Mouse (Mus musculus): ENCODE measurements around the gene Gm6169. TPM values are rescaled to one million over a fixed set of nuclear protein-coding genes. Genes with fewer than 3 reads are reported as not detected.
"Not testable (repeated sequence)": the region's sequence is repeated elsewhere in the genome, so short reads cannot be mapped to it uniquely, and the experiment has no call there.

Gene Gm6169
- total RNA-seq, 2 experiments from 2014 or later, result 7.2 to 37.0 TPM

DNA sequence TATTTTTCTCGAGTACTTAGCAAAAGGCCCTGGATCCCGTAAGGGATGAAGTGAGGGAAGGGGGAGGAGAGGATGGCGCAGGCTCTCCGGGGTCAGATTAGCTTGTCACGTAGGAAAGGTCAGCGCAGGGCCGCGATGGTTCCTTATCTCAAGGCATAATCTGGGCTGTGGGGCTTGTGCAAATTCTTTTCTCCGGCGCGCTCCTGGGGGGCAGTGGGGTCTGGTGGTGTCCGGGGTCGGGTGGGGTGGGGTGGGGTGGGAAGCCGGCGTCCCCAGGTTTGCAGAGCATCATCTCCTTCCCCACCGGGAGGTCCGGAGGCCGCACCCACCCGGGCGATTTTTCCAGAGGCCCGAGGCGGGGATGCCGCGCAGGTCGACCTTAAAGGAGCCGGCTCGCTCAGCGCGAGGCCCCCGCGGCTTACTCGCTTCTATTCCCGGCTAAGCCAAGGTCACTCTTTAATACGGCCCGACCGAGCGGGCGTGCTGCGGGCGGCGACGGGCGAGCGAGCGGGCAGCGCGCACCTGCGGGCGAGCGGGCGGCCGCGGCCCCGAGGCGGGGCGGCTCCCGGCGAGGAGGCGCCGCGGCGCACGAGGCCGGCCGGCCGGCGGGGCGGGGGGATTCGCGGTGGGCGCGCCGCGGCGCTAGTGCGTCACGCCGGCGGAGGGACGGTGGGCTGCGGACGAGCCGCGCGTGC is 28.0 kb downstream of the Gm6169 start:
- no peak for ATAC-seq (ENCODE audit: poor library complexity, severe bottlenecking)

DNA sequence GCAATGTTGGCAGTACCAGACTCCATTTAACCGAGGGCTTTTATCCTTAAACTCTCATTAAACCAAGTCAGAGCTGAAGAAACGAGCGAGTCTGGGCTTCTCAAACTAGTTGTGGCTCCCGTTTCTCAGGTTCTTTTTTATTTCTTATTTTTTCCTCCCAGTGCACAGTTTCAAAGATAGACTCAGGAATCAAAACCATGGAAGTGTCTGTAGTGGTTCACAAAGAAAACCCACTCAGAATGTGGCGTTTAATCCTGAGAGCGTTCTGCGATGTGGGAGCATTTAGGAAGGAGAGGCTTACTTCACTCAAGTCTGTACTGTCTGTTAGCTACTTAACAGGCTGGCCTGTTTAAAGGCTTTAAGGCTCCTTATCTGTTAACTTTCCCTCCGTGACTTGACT is 30.9 kb downstream of the Gm6169 start:
- ATAC-seq (ENCODE audit: poor library complexity, severe bottlenecking), result no peak

DNA sequence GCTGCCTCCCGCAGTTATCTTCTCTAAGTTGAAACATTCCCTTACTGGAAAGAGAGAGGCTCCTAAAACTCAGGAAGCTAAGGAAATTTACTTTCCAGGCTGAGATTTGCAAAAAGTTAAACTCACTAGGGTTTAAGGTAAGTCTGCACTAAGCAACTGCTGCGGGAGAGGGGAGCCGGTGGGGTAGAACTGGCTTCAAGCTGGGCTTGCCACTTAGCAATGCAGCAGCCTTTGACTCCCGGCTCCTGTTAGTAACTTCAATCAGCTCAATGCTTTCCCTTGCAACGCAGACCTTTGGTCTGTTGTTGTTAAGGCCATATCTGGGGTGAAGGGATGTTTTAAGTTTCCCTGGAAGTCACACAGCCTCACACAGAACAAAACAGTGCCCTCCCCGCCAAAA is 31.3 kb downstream of the Gm6169 start:
- no peak for ATAC-seq (ENCODE audit: poor library complexity, severe bottlenecking)

DNA sequence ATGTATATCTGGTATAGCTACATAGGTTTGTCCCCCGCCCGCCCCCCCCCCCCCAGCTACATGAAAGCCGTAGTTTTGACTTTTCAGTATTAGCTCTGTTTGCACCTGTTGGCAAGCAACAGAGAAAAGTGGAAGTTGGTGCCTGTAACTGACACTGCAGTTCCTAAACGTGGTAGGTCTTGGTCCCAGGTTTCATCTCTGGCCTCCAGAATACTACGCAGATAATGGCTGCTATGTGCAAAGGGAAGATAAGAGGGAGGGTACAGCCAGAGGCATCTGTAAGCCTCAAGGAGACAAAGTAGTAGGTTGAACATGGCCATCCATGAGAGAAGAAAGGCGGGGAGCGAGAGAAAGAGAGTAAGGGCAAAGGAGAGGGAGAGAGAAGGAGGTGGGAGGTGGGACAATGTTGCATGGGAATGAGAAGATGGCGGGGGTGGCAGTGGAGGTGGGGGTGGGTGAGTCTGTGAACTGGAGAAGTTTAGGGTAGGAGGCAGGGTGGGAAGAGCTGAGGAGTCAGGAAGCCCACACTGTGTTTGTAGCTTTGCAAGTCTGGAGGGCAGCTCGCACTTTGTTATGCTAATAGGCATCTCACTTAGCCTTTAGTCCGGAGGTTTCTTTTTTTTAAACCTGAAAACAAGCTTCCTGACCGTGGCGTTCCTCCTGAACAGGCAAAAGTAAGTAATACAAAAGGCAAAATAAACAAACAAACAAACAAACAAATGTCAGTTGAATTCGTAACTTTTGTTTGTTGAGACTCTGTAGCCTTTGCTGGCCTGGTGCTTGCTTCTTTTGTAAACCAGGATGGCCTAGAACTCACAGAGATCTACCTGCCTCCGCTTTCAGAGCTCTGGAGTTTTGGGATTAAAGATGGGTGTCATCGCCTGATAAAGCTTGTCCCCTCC is 32.1 kb downstream of the Gm6169 start, which contains the start of gene Fam169a:
Gene Fam169a, plus strand, starts transcription at position 638 of the 902 bp plus-strand sequence.
- ATAC-seq (ENCODE audit: poor library complexity, severe bottlenecking), result no peak

DNA sequence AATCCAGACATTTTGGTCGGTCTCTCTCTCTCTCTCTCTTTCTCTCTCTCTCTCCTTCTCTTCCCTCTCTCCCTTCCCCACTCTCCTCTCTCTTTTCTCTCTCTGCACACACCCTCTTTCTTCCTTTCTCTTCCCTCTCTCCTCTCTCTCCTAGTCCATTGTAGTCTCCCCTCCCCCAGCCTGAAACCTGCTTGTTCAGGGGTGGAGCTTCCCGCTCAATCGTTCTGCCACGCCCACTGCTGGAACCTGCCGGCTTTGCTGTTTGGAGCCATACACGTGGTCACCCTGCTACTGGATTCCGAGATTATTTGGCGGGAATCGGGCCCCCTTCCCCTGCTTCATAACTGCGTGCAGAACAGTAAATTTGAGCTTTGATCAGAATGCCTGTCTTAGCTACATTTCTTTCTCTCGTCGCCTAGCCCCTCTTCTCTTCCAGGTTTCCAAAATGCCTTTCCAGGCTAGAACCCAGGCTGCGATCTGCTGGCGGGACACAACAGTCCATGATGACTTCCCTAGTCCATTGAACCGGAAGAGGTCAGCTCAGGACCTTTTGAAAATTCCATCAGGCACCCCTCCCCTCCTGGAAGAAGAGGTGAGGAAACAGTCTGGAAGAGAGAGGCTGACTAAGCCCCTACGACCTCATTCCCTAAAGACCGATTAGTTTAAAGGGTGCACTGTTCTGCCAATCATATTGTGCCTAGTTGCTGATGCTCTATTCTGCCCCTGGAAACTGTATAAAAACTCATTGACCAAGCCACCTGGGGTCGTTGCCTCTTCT is 34.0 kb downstream of the Gm6169 start:
- not testable (repeated sequence) for ATAC-seq (ENCODE audit: poor library complexity, severe bottlenecking)

- no peak for ATAC-seq (ENCODE audit: poor library complexity, severe bottlenecking)
Measured at GRCm38 (mm10) chr13:97064413-97064812, 34.6 kb downstream of the Gm6169 start.

DNA sequence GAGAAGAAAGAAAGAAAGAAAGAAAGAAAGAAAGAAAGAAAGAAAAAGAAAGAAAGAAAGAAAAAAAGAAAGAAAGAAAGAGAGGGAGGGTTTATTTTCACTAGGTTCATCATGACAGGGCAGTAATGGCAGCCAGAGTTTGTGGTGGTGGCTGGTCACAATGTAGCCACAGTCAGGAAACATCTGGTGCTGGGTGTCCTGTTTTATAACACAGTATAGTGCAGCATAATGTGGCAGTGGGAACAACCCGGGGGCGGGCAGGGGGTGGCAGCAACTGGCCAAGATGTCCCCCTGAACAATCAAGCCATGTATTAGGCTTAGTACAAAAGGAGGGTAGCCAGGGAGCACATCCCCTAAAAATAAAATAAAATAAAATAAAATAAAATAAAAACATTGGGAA is 35.6 kb downstream of the Gm6169 start:
- no peak for ATAC-seq (ENCODE audit: poor library complexity, severe bottlenecking)

- ATAC-seq (ENCODE audit: poor library complexity, severe bottlenecking), result no peak
Measured at GRCm38 (mm10) chr13:97062151-97062550, 36.9 kb downstream of the Gm6169 start.

GRCm38 (mm10) chr13:97060331-97060730 is 38.7 kb downstream of the Gm6169 start:
- no peak for ATAC-seq (ENCODE audit: poor library complexity, severe bottlenecking)

- ATAC-seq (ENCODE audit: poor library complexity, severe bottlenecking), result no peak
Measured at GRCm38 (mm10) chr13:97059746-97060145, 39.3 kb downstream of the Gm6169 start.

DNA sequence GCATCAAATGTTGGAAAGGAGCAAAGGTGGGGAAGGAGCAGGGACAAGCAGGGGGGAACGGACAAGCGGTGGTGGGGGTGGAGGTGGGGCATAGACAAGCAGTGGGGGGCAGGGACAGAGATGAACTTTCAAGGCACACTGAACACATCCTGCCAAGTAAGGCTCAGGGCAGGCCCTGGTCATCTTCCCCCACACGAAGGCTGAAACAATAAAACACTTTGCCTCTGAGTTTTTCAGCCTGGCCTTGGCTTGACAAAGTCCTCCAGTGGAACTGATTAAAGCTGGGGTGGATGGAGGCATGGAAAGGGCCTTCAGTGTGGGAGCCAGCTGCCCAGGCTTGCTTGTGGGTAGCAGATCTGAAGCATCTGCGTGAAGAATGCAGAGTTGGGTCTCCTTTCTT is 41.2 kb downstream of the Gm6169 start:
- no peak for ATAC-seq (ENCODE audit: poor library complexity, severe bottlenecking)

GRCm38 (mm10) chr13:97053844-97054243 is 45.2 kb downstream of the Gm6169 start:
- no peak for ATAC-seq (ENCODE audit: poor library complexity, severe bottlenecking)

DNA sequence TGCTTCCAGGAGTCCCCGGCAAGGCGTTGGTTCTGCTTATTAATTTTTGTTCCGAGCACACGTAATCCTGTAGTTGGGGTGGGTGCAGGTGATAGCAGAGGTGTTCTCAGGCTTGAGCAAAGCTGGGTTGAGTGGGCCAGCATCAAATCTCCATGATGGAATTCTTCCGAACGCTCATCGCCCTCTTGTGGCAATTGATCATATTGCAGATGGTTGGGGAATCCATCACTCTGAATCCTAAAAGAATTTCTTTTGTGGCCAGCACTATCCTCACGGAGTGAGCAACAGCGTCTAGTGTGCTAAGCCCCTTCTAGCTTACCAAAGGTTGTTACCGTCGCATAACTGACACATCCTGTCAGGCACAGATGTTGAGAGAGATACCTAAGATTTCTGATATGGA is 46.4 kb downstream of the Gm6169 start:
- ATAC-seq (ENCODE audit: poor library complexity, severe bottlenecking), result peak; percentile 57; the same call in 1 of the 2 replicates

- ATAC-seq (ENCODE audit: poor library complexity, severe bottlenecking), result no peak
Measured at GRCm38 (mm10) chr13:97051158-97051557, 47.9 kb downstream of the Gm6169 start.

Other genes starting within 250 kb of the Gm6169 start
- gene Gcnt4, start 174.5 kb downstream of the Gm6169 start, total RNA-seq (2015), result 0.09 and 0.11 TPM in 2 replicates
- 0.11 TPM in 1 of 2 replicates, not detected in the other for gene Gcnt4, start 174.5 kb downstream of the Gm6169 start, total RNA-seq (2017)
- gene 1700029F12Rik, start 64.9 kb downstream of the Gm6169 start, total RNA-seq (2015), result not detected in 2 replicates
- not detected in 2 replicates for gene 1700029F12Rik, start 64.9 kb downstream of the Gm6169 start, total RNA-seq (2017)
- gene Fam169a, start 32.0 kb downstream of the Gm6169 start, total RNA-seq (2015), result 0.05 TPM in 1 of 2 replicates, not detected in the other
- 0.20 and 0.29 TPM in 2 replicates for gene Fam169a, start 32.0 kb downstream of the Gm6169 start, total RNA-seq (2017)
- 11.4 and 14.5 TPM in 2 replicates for gene Gfm2, start 38.7 kb upstream of the Gm6169 start, total RNA-seq (2015)
- 20.7 and 29.1 TPM in 2 replicates for gene Gfm2, start 38.7 kb upstream of the Gm6169 start, total RNA-seq (2017)
- 225 and 248 TPM in 2 replicates for gene Nsa2, start 38.7 kb upstream of the Gm6169 start, total RNA-seq (2015)
- 333 and 335 TPM in 2 replicates for gene Nsa2, start 38.7 kb upstream of the Gm6169 start, total RNA-seq (2017)
- gene Hexb, start 99.1 kb upstream of the Gm6169 start, total RNA-seq (2015), result 160 and 202 TPM in 2 replicates
- gene Hexb, start 99.1 kb upstream of the Gm6169 start, total RNA-seq (2017), result 125 and 139 TPM in 2 replicates
- gene Enc1, start 141.9 kb upstream of the Gm6169 start, total RNA-seq (2015), result 2.0 and 3.0 TPM in 2 replicates
- gene Enc1, start 141.9 kb upstream of the Gm6169 start, total RNA-seq (2017), result 2.3 and 3.5 TPM in 2 replicates